Mouse (Mus musculus): ENCODE data around the gene Mbtps1.

- TF ChIP-seq CHD2 (IDR thresholded peaks at IDR 0.05; ENCODE audit: low read depth, low read length) (no peak), HCFC1 (IDR thresholded peaks at IDR 0.05; ENCODE audit: borderline replicate concordance, insufficient read depth, low read length) (no peak), MAFK (IDR thresholded peaks at IDR 0.05; ENCODE audit: insufficient read depth, low read depth, low read length) (no peak), ZC3H11A (IDR thresholded peaks at IDR 0.05; ENCODE audit: borderline replicate concordance, low read depth, low read length) (no peak)
Observed at GRCm38 (mm10) chr8:119548560-119549113, 9.9 kb downstream of the Mbtps1 start.

Measured in ES-E14 (cell line).